Mouse (Mus musculus) lung, adult 2 months (tissue): Measurements from ENCODE around the gene Slain2. TPM values are rescaled to one million over a fixed set of nuclear protein-coding genes. Genes with fewer than 3 reads are reported as not detected.

Experiments
- DNase-seq: peaks from one replicate; pipeline ENCODE4 v3.0.0; 2022
- H3K4me1 ChIP-seq: fragments of 200-500 bp; 2 replicates; pipeline ENCODE4 v1.6.1; 2011; ENCODE audit warnings: low read length; ENCODE audit not compliant: control insufficient read depth, insufficient read depth
- H3K4me3 ChIP-seq: fragments of 200-500 bp; replicated peaks from 2 replicates; pipeline ENCODE3; 2011; ENCODE audit warnings: low read depth, mild to moderate bottlenecking, control low read depth, low read length; ENCODE audit errors: extremely low read depth
- CTCF ChIP-seq: fragments of 200-500 bp; IDR thresholded peaks from 2 replicates; pipeline ENCODE4 v1.5.1; 2011; ENCODE audit warnings: mild to moderate bottlenecking, low read length, control low read depth; ENCODE audit not compliant: insufficient read depth
- POLR2A ChIP-seq: fragments of 200-500 bp; IDR thresholded peaks from 2 replicates; pipeline ENCODE4 v1.6.1; 2011; ENCODE audit warnings: low read depth, mild to moderate bottlenecking, control low read depth, low read length, borderline replicate concordance; ENCODE audit errors: extremely low read depth
- WGBS: fragments of 180-500 bp; shearing (Covaris S2); methylation state at CpG from one replicate; pipeline ENCODE4 v1.1.7; 2018; 5-methylcytosine and 5-hydroxymethylcytosine counted together
- polyA plus RNA-seq: library from polyadenylated mRNA; depleted of rRNA; stranded (reverse); fragments of >200 nt; gene quantifications from 2 replicates; pipeline ENCODE4 v1.2.3, GENCODE M21; 2012; rRNA removed

Gene Slain2
- 21.9 and 35.1 TPM in 2 replicates for polyA plus RNA-seq

- TF ChIP-seq CTCF (no peak), POLR2A (peak; percentile 65; the same call in 1 of the 2 replicates)
- under 1% methylated on average over 81 of the region's 83 CpGs for WGBS
- Histone ChIP-seq H3K4me3 (peak within 1 kb of the TSS; percentile 91), H3K4me1 (peaks cover 9% of the 10 kb centered on the region)
- DNase-seq, result peak; percentile 99
These were observed at the start of gene Slain2 for GRCm38 (mm10) chr5:72913648-72914557. TSS of gene Slain2 (plus strand) at chr5:72914304.

GRCm38 (mm10) chr5:72864654-72865178, 49.4 kb upstream of the Slain2 start:
- DNase-seq, result no peak
- TF ChIP-seq POLR2A (no peak), CTCF (no peak)
- H3K4me3 ChIP-seq, result no peak overlapping the region
- H3K4me1 ChIP-seq, result peaks cover 6% of the 10 kb centered on the region
- 71% methylated on average over 3 of the region's 3 CpGs for WGBS

- WGBS, result 77% methylated on average over 6 of the region's 6 CpGs
- no peak for DNase-seq
- H3K4me3 ChIP-seq, result no peak overlapping the region
- TF ChIP-seq CTCF (no peak), POLR2A (no peak)
- H3K4me1 ChIP-seq, result peaks cover 6% of the 10 kb centered on the region
These were observed 47.7 kb upstream of the Slain2 start for GRCm38 (mm10) chr5:72866260-72866905.

- DNase-seq, result no peak
- Histone ChIP-seq H3K4me3 (peak overlapping the region; percentile 82), H3K4me1 (peaks cover 6% of the 10 kb centered on the region)
- WGBS, result 38% methylated on average over 16 of the region's 16 CpGs
- TF ChIP-seq CTCF, result no peak
- no peak for TF ChIP-seq POLR2A
These were observed 47.0 kb upstream of the Slain2 start for GRCm38 (mm10) chr5:72867036-72867672.

- TF ChIP-seq POLR2A, result peak; percentile 89; the same call in 1 of the 2 replicates
- TF ChIP-seq CTCF, result no peak
- DNase-seq, result peak; percentile 95
- Histone ChIP-seq H3K4me3 (peak within 1 kb of the TSS; percentile 82), H3K4me1 (peaks cover 6% of the 10 kb centered on the region)
- under 1% methylated on average over 60 of the region's 60 CpGs for WGBS
These were observed 45.8 kb upstream of the Slain2 start, which contains the start of gene Tec for GRCm38 (mm10) chr5:72868091-72868875. TSS of gene Tec (minus strand) at chr5:72868483.

- no peak overlapping the region for H3K4me3 ChIP-seq
- H3K4me1 ChIP-seq, result peaks cover 6% of the 10 kb centered on the region
- DNase-seq, result no peak
- no peak for TF ChIP-seq CTCF
- TF ChIP-seq POLR2A, result no peak
- 74% methylated on average over 14 of the region's 14 CpGs for WGBS
These were observed 44.1 kb upstream of the Slain2 start for GRCm38 (mm10) chr5:72869779-72870608.

- H3K4me3 ChIP-seq, result no peak overlapping the region
- no peak for DNase-seq
- WGBS, result 79% methylated on average over 4 of the region's 4 CpGs
- TF ChIP-seq CTCF (peak; percentile 20; the same call in 1 of the 2 replicates), POLR2A (no peak)
- peaks cover 6% of the 10 kb centered on the region for H3K4me1 ChIP-seq
These were observed 43.0 kb upstream of the Slain2 start for GRCm38 (mm10) chr5:72871114-72871513.

GRCm38 (mm10) chr5:72879736-72880135, 34.4 kb upstream of the Slain2 start:
- Histone ChIP-seq H3K4me3 (no peak overlapping the region), H3K4me1 (no peaks in the 10 kb centered on the region; the same call in 1 of the 2 replicates)
- 27% methylated on average over 5 of the region's 5 CpGs for WGBS

More at GRCm38 (mm10) chr5:72879736-72880135, 34.4 kb upstream of the Slain2 start:
- DNase-seq, result no peak
- TF ChIP-seq POLR2A (no peak), CTCF (no peak)
